Mouse (Mus musculus) small intestine, adult 2 months (tissue): ENCODE results near the gene Ifna16. TPM values are rescaled to one million over a fixed set of nuclear protein-coding genes. Genes with fewer than 3 reads are reported as not detected.
A peak's percentile ranks its signal among the peaks of the same experiment; 100 is the strongest.

ENCODE experiments used
- H3K27ac ChIP-seq: fragments of 200-500 bp; 2 replicates; pipeline ENCODE4 v1.5.1; 2012; ENCODE audit warnings: low read depth, low read length, control low read depth, inconsistent platforms; ENCODE audit not compliant: insufficient read depth
- H3K27me3 ChIP-seq: fragments of 200-500 bp; 2 replicates; pipeline ENCODE4 v1.6.1; 2012; ENCODE audit warnings: mild to moderate bottlenecking, moderate library complexity, low read length, inconsistent platforms; ENCODE audit not compliant: control insufficient read depth, insufficient read depth
- H3K36me3 ChIP-seq: fragments of 200-500 bp; 2 replicates; pipeline ENCODE4 v1.6.1; 2012; ENCODE audit warnings: mild to moderate bottlenecking, low read length, control low read depth, inconsistent platforms; ENCODE audit not compliant: control insufficient read depth, insufficient read depth
- H3K4me1 ChIP-seq: fragments of 200-500 bp; 2 replicates; pipeline ENCODE4 v1.6.1; 2012; ENCODE audit warnings: low read length, inconsistent platforms, mixed read lengths; ENCODE audit not compliant: control insufficient read depth, insufficient read depth, insufficient read length
- H3K4me3 ChIP-seq: fragments of 200-500 bp; 2 replicates; pipeline ENCODE4 v1.5.1; 2012; ENCODE audit warnings: low read depth, mild to moderate bottlenecking, control low read depth, inconsistent platforms, low read length, moderate library complexity
- CTCF ChIP-seq: fragments of 200-500 bp; IDR thresholded peaks from 2 replicates; pipeline ENCODE4 v1.5.1; 2012; ENCODE audit warnings: low read depth, mild to moderate bottlenecking, control low read depth, inconsistent platforms, low read length, moderate library complexity, mixed read lengths; ENCODE audit not compliant: insufficient replicate concordance, insufficient read length; ENCODE audit errors: extremely low read depth
- POLR2A ChIP-seq: fragments of 200-500 bp; IDR thresholded peaks from 2 replicates; pipeline ENCODE4 v1.6.1; 2012; ENCODE audit warnings: low read depth, mild to moderate bottlenecking, control low read depth, inconsistent platforms, low read length, moderate library complexity
- WGBS: fragments of 180-500 bp; shearing (Covaris S2); methylation state at CpG from one replicate; pipeline ENCODE4 v1.1.7; 2018; 5-methylcytosine and 5-hydroxymethylcytosine counted together
- polyA plus RNA-seq: library from polyadenylated mRNA; depleted of rRNA; stranded (reverse); fragments of >200 nt; gene quantifications from 2 replicates; pipeline ENCODE4 v1.2.3, GENCODE M21; 2012; rRNA removed

The Ifna16 gene
- polyA plus RNA-seq, 1 experiment: not detected

GRCm38 (mm10) chr4:88644359-88644758 lies 32.4 kb downstream of the Ifna16 start, which contains the start of gene Ifna13:
TSS of gene Ifna13 (minus strand) at chr4:88644459.
- 40% methylated on average over 2 of the region's 2 CpGs for WGBS
- TF ChIP-seq POLR2A (no peak), CTCF (no peak)
- H3K27me3 ChIP-seq: no peaks in the 10 kb centered on the region
- H3K4me3 ChIP-seq: no peak within 1 kb of the TSS
- H3K4me1 ChIP-seq: no peaks in the 10 kb centered on the region
- no peak within 1 kb of the TSS for H3K27ac ChIP-seq
- H3K36me3 ChIP-seq: no peaks in the 10 kb centered on the region

- 17% methylated on average over 2 of the region's 2 CpGs for WGBS
- H3K27ac ChIP-seq: no peak overlapping the region
- H3K4me1 ChIP-seq: no peaks in the 10 kb centered on the region
- no peaks in the 10 kb centered on the region for H3K27me3 ChIP-seq
- TF ChIP-seq CTCF (no peak), POLR2A (no peak)
- H3K4me3 ChIP-seq: no peak overlapping the region
- no peaks in the 10 kb centered on the region for H3K36me3 ChIP-seq
Observed at GRCm38 (mm10) chr4:88642526-88642925, 34.2 kb downstream of the Ifna16 start.

DNA sequence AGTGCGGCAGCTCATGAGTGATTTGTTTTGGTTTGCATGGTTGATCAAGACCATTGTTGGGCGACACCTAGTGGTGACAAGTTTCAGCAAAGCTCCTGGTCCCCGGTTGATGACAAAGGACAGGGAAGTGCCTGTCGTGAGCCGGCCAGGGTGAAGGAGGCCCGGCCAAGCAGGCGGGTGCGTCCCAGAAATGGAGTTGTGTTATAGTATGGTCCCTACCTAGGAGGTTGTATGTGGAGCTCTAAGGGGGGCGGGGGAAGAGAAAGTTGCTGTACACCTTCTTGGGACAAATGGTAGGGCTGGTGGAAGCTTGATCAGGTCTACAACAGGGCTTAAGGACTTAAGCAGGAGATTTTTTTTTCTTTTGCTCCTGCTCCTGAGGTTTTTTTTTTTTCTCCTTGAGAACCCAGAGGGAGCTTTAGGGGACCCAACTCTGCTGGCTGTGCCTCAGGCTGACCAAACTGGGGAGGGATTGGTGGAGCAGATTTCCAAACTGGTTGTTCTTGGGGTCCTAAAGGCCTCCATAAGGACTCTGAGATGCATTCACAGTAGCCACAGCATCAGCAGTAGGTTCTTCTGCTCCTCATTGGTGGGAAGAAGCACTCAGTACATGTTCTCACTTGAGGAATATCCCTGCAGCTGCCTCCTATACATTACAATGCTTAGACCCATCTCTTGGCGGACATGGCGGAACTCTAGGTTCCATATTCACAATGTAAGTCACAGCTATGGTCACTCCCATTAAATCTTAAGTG lies 35.5 kb downstream of the Ifna16 start:
- Histone ChIP-seq H3K36me3 (no peaks in the 10 kb centered on the region), H3K4me1 (no peaks in the 10 kb centered on the region), H3K4me3 (peak overlapping the region; percentile 67), H3K27ac (no peak overlapping the region), H3K27me3 (no peaks in the 10 kb centered on the region)
- 10% methylated on average over 11 of the region's 11 CpGs for WGBS
- TF ChIP-seq POLR2A (peak; percentile 33; the same call in 1 of the 2 replicates), CTCF (peak; percentile 97)

DNA sequence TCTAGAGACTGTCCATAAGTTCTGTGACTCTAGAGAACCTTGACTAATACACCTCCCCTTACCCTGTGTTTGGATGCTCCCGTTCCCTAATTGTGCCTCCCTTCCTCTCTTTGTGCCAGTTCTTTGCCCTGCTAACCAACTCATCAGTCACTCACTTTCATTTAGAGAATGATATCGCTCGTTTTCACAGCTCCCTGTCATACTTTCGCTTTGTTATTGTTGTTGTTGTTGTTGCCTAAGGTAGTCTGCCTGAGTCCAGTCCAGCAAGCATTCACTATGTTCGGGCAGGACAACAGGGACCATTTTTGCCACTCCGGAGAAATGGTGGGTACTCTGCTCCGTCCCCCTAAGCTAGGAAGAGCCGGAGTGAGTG lies 36.0 kb downstream of the Ifna16 start:
- WGBS: 30% methylated on average over 8 of the region's 8 CpGs
- no peaks in the 10 kb centered on the region for H3K4me1 ChIP-seq
- H3K4me3 ChIP-seq: peak overlapping the region; percentile 67
- H3K27me3 ChIP-seq: no peaks in the 10 kb centered on the region
- TF ChIP-seq CTCF (no peak), POLR2A (no peak)
- H3K27ac ChIP-seq: no peak overlapping the region
- no peaks in the 10 kb centered on the region for H3K36me3 ChIP-seq

DNA sequence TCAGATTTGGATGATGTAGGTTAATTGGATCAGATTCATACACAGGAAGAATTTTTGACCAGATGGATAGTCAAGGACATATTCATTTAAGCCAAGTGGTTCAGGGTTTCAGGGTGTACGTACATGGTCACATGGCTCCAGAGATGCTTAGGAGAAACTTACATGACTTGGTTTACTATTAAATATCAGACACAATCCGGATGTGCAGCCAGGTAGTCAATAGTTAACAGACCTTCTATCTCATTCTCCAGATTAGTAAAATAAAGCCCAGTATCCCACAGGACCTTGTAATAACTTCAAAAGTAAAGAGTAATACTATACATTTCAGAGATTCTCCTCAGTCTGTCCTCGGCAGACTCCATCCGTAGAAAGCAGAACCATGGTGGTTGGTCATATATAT lies 42.4 kb downstream of the Ifna16 start, which contains the start of gene C87499:
TSS of gene C87499 (minus strand) at position 101 of the 400 bp plus-strand sequence.
- WGBS: 88% methylated on average over 4 of the region's 4 CpGs
- Histone ChIP-seq H3K27ac (no peak within 1 kb of the TSS), H3K36me3 (no peaks in the 10 kb centered on the region), H3K4me1 (no peaks in the 10 kb centered on the region), H3K4me3 (no peak within 1 kb of the TSS), H3K27me3 (no peaks in the 10 kb centered on the region)
- TF ChIP-seq CTCF (no peak), POLR2A (no peak)

Other genes with a start within 250 kb of the Ifna16 start
- gene Hacd4, start 238.0 kb downstream of the Ifna16 start, polyA plus RNA-seq: 0.29 and 0.41 TPM in 2 replicates
- not detected in 2 replicates for gene Ifnb1, start 154.2 kb downstream of the Ifna16 start, polyA plus RNA-seq
- not detected in 2 replicates for gene Ifna15, start 118.7 kb downstream of the Ifna16 start, polyA plus RNA-seq
- gene Ifna14, start 105.1 kb downstream of the Ifna16 start, polyA plus RNA-seq: not detected in 2 replicates
- gene Ifna9, start 84.5 kb downstream of the Ifna16 start, polyA plus RNA-seq: not detected in 2 replicates
- gene Ifna12, start 73.5 kb downstream of the Ifna16 start, polyA plus RNA-seq: not detected in 2 replicates
- not detected in 2 replicates for gene C87499, start 42.5 kb downstream of the Ifna16 start, polyA plus RNA-seq
- not detected in 2 replicates for gene Ifna13, start 32.5 kb downstream of the Ifna16 start, polyA plus RNA-seq
- not detected in 2 replicates for gene Ifna2, start 7.0 kb upstream of the Ifna16 start, polyA plus RNA-seq
- gene Ifnab, start 14.4 kb upstream of the Ifna16 start, polyA plus RNA-seq: not detected in 2 replicates
- gene Gm26566, start 44.9 kb upstream of the Ifna16 start, polyA plus RNA-seq: 0.68 TPM in 1 of 2 replicates, not detected in the other
- gene Klhl9, start 45.5 kb upstream of the Ifna16 start, polyA plus RNA-seq: 6.5 and 11.3 TPM in 2 replicates
- gene Gm13271, start 77.9 kb upstream of the Ifna16 start, polyA plus RNA-seq: not detected in 2 replicates
- 0.08 TPM in 2 replicates for gene Gm13283, start 83.2 kb upstream of the Ifna16 start, polyA plus RNA-seq
- not detected in 2 replicates for gene Gm13290, start 96.9 kb upstream of the Ifna16 start, polyA plus RNA-seq
- not detected in 2 replicates for gene Gm13289, start 100.0 kb upstream of the Ifna16 start, polyA plus RNA-seq
- gene Gm13272, start 102.9 kb upstream of the Ifna16 start, polyA plus RNA-seq: not detected in 2 replicates
- gene Ifnz, start 105.2 kb upstream of the Ifna16 start, polyA plus RNA-seq: not detected in 2 replicates
- not detected in 2 replicates for gene Gm13276, start 108.8 kb upstream of the Ifna16 start, polyA plus RNA-seq
- gene Gm13277, start 111.7 kb upstream of the Ifna16 start, polyA plus RNA-seq: not detected in 2 replicates
- gene Gm13278, start 114.6 kb upstream of the Ifna16 start, polyA plus RNA-seq: not detected in 2 replicates
- gene Gm13275, start 117.6 kb upstream of the Ifna16 start, polyA plus RNA-seq: not detected in 2 replicates
- gene Gm13279, start 120.5 kb upstream of the Ifna16 start, polyA plus RNA-seq: not detected in 2 replicates
- gene Gm13285, start 122.7 kb upstream of the Ifna16 start, polyA plus RNA-seq: not detected in 2 replicates
- gene Gm13287, start 126.3 kb upstream of the Ifna16 start, polyA plus RNA-seq: not detected in 2 replicates
- gene Gm13288, start 128.6 kb upstream of the Ifna16 start, polyA plus RNA-seq: not detected in 2 replicates
- gene Ifna7, start 139.3 kb upstream of the Ifna16 start, polyA plus RNA-seq: not detected in 2 replicates
- not detected in 2 replicates for gene Ifna11, start 143.0 kb upstream of the Ifna16 start, polyA plus RNA-seq
- not detected in 2 replicates for gene Ifna6, start 150.5 kb upstream of the Ifna16 start, polyA plus RNA-seq
- not detected in 2 replicates for gene Ifna5, start 158.6 kb upstream of the Ifna16 start, polyA plus RNA-seq
- gene Ifna4, start 164.9 kb upstream of the Ifna16 start, polyA plus RNA-seq: not detected in 2 replicates
- not detected in 2 replicates for gene Ifna1, start 173.2 kb upstream of the Ifna16 start, polyA plus RNA-seq
- 0.42 TPM in 1 of 2 replicates, not detected in the other for gene Ifne, start 203.3 kb upstream of the Ifna16 start, polyA plus RNA-seq